Mouse (Mus musculus) neural tube, embryonic 14.5 days (tissue): ENCODE results near the gene Parp11. TPM values are rescaled to one million over a fixed set of nuclear protein-coding genes. Genes with fewer than 3 reads are reported as not detected.

ENCODE experiments used
- ATAC-seq: fragments of 200-750 bp; cut with Nextera tagmentation; 2 replicates; pipeline ENCODE4 v1.8.0; 2017; ENCODE audit warnings: low read depth, mild to moderate bottlenecking, moderate TSS enrichment, moderate library complexity
- H3K27ac ChIP-seq: fragments of 300-500 bp; sonication (generic); 2 replicates; pipeline ENCODE4 v1.5.1; 2014; ENCODE audit warnings: low read depth, mild to moderate bottlenecking, control low read depth, low read length, moderate library complexity, mixed read lengths
- H3K27me3 ChIP-seq: fragments of 300-500 bp; sonication (generic); 2 replicates; pipeline ENCODE4 v1.6.1; 2014; ENCODE audit warnings: low read length; ENCODE audit not compliant: control insufficient read depth, insufficient read depth
- H3K36me3 ChIP-seq: fragments of 300-500 bp; sonication (generic); 2 replicates; pipeline ENCODE4 v1.6.1; 2014; ENCODE audit warnings: low read length, mixed read lengths; ENCODE audit not compliant: control insufficient read depth, insufficient read depth
- H3K4me1 ChIP-seq: fragments of 300-500 bp; sonication (generic); 2 replicates; pipeline ENCODE4 v1.6.1; 2014; ENCODE audit warnings: low read length; ENCODE audit not compliant: control insufficient read depth, insufficient read depth
- H3K4me2 ChIP-seq: fragments of 300-500 bp; sonication (generic); 2 replicates; pipeline ENCODE4 v1.6.1; 2014; ENCODE audit warnings: mild to moderate bottlenecking, low read depth, low read length, control low read depth
- H3K4me3 ChIP-seq: fragments of 300-500 bp; sonication (generic); 2 replicates; pipeline ENCODE4 v1.5.1; 2014; ENCODE audit warnings: low read depth, low read length, control low read depth, mixed read lengths
- H3K9ac ChIP-seq: fragments of 300-500 bp; sonication (generic); replicated peaks from 2 replicates; pipeline ENCODE4 v1.6.1; 2014; ENCODE audit warnings: low read depth, mild to moderate bottlenecking, control low read depth, low read length, mixed read lengths
- H3K9me3 ChIP-seq: fragments of 300-500 bp; sonication (generic); 2 replicates; pipeline ENCODE4 v1.6.1; 2016; ENCODE audit warnings: low read length; ENCODE audit not compliant: control insufficient read depth
- WGBS: fragments of 180-500 bp; shearing (Covaris S2); extraction: QIAGEN DNeasy Blood & Tissue Kit; methylation state at CpG from one replicate; pipeline ENCODE4 v1.1.7; 2014; 5-methylcytosine and 5-hydroxymethylcytosine counted together
- polyA plus RNA-seq: library from polyadenylated mRNA; unstranded; fragments of >200 nt; fragmentation: Nextera tagmentation; extraction: Ambion mirVana; gene quantifications from 2 replicates; pipeline ENCODE4 v1.2.1, GENCODE M21; 2014

The Parp11 gene
- polyA plus RNA-seq, 1 experiment from 2014 or later, result 90.8 TPM

DNA sequence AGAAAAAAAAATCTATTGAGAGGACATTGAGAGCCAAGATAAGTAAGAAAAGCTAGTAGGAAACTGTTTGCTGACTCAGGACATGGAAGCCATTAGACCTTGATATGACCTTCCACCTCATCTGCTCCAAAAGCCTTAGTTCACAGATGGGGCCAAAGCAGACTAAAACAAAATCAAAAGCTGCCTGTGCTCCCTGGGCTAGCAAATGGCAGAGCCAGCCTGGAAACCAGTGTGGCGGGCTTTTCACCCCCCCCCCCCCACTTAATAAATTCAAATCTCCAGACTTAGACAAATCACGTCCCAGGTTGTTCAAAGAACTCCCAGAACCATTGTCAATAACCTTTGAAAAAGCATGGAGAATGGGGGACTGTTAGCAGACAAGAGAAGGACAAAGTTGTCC lies 2.7 kb upstream of the Parp11 start:
- 0 out of 2 replicates have a peak, but pooled peaks cover 2% of the 10 kb centered on the region for H3K4me1 ChIP-seq
- H3K27ac ChIP-seq, result no peak overlapping the region
- no peak overlapping the region for H3K4me3 ChIP-seq
- H3K4me2 ChIP-seq, result no peak overlapping the region
- WGBS, result 22% methylated on average over 2 of the region's 2 CpGs
- ATAC-seq, result no peak
- H3K27me3 ChIP-seq, result no peaks in the 10 kb centered on the region
- H3K9me3 ChIP-seq, result no peaks in the 10 kb centered on the region
- H3K9ac ChIP-seq, result no peak overlapping the region
- no peaks in the 10 kb centered on the region for H3K36me3 ChIP-seq

DNA sequence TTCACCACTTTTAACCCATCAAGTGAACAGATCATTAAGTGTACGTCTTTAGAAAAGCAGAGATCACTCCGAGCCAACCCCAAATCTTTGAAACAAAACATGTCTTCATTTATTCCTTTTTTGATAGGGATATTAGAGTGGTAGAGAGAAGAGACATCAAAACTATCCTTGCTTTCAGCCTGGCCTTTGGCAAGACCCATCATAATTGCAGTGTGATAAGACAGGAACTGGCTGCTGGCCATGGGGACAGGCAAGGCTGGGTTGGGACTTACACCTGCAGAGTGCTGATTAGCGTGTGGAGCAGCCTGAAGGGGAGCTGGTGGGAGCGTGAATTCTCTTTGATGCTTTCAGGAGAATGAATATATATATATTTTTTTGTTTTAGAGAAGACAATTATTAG lies 2.2 kb upstream of the Parp11 start:
- Histone ChIP-seq H3K4me1 (0 out of 2 replicates have a peak, but pooled peaks cover 2% of the 10 kb centered on the region), H3K9me3 (no peaks in the 10 kb centered on the region), H3K27ac (no peak overlapping the region), H3K36me3 (no peaks in the 10 kb centered on the region), H3K4me3 (no peak overlapping the region), H3K4me2 (no peak overlapping the region), H3K9ac (no peak overlapping the region), H3K27me3 (no peaks in the 10 kb centered on the region)
- 54% methylated on average over 4 of the region's 4 CpGs for WGBS
- ATAC-seq, result no peak

DNA sequence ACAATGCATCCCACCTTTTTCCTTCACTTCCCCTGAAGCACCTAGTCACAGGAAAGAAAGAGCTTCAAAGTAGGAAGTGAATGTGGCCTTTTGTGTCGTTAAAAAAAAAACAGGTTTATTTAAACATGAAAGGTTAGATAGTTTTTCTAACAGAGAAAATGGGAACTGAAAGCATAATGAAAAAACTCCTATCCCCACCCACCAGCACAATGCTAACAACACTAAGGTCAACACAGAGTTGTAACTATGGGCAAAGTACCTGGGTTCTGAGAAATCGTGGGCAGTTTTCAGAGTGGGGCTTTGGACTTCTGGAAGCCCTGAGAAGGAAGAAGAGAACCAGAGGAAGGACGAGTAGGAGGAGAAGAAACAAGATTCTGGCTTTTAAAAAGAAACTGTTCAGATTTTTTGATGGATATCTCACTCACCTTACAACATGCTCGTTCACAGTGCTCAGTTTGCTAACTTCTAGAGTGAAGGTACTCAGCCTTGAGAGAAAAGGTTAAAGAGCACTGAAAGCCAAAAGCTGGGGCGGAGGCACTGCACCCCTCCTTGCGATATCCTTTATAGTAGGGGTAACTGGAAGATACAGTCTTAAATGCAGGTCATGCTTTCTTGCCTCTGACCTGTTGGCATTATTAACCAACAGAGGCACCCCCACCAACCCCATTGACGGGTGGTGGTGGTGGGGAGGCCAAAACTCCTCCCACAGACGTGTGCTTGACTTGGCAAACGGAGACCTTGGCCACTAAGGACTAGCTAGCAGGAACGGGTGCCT lies 1.2 kb downstream of the Parp11 start:
- peaks cover 5% of the 10 kb centered on the region; the same call in 1 of the 2 replicates for H3K4me1 ChIP-seq
- H3K36me3 ChIP-seq, result no peaks in the 10 kb centered on the region
- H3K9ac ChIP-seq, result no peak overlapping the region
- H3K9me3 ChIP-seq, result no peaks in the 10 kb centered on the region
- no peaks in the 10 kb centered on the region for H3K27me3 ChIP-seq
- no peak overlapping the region for H3K27ac ChIP-seq
- no peak overlapping the region for H3K4me3 ChIP-seq
- H3K4me2 ChIP-seq, result no peak overlapping the region
- WGBS, result 74% methylated on average over 10 of the region's 10 CpGs
- no peak for ATAC-seq

DNA sequence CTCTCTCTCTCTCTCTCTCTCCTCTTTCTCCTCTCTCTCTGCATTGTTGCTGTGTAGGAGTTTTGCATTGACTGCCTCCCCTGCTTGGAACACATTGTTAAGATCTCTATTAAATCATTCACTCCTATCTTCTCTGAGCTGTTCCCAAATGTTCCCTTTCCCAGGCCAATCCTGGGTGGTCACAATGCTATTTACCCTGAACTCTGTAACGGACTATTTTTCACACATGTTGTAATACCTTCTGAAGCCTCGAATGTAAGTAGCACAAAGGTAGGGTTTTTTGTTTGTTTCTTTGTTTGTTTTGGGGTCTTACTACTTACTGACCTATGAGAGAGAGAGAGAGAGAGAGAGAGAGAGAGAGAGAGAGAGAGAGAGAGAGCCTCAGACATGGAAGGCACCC lies 2.2 kb downstream of the Parp11 start:
- no peak overlapping the region for H3K4me3 ChIP-seq
- no peak overlapping the region for H3K27ac ChIP-seq
- 56% methylated on average over 2 of the region's 2 CpGs for WGBS
- H3K9me3 ChIP-seq, result no peaks in the 10 kb centered on the region
- no peaks in the 10 kb centered on the region for H3K27me3 ChIP-seq
- no peak overlapping the region for H3K9ac ChIP-seq
- no peaks in the 10 kb centered on the region for H3K36me3 ChIP-seq
- ATAC-seq, result no peak
- no peak overlapping the region for H3K4me2 ChIP-seq
- H3K4me1 ChIP-seq, result peaks cover 5% of the 10 kb centered on the region; the same call in 1 of the 2 replicates

DNA sequence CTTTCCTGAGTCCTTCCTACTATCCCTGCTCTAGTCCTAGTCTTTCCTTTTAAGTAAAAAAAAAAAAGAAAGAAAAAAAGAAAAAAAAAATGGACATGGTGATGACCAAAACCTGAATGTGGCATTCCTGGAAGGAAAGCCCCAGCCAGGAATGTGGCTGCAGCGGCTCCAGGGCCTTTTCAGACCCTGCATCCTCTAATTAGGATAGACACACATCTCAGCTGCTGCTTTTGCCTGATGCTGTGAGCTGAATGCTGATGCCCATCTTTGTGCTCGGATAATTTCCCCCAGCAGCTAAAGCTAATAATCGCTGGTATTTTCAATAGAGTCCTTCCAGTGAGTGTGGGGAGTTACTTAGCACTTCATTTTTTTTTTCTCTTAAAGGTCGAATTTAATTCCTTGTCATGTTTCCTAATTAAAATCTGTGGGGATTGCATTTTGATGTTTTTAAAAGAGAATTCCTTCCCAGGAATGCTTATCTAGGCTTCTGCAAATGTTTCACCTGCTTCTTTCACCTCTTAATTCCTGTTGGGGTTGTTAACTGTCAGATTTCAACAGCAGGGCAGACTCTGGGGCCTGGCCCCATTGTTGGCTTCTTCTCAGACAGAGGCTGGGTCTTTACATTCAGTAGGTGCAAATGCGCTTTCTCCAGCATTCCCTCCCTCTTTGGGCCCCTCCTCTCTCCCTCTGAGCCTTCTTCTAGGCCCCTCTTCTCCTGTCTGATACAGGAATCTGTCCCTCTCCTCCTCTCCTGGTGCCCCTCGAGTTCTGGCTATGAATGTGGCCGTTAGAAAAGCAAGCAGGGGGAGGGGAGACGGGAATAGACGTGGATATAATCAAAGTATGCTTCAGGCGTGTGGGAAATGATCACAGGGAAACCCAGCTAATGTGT lies 3.1 kb downstream of the Parp11 start:
- ATAC-seq, result no peak
- no peaks in the 10 kb centered on the region for H3K27me3 ChIP-seq
- no peak overlapping the region for H3K4me2 ChIP-seq
- no peak overlapping the region for H3K4me3 ChIP-seq
- WGBS, result 17% methylated on average over 10 of the region's 10 CpGs
- no peak overlapping the region for H3K9ac ChIP-seq
- no peaks in the 10 kb centered on the region for H3K9me3 ChIP-seq
- peak overlapping the region; percentile 58; the same call in 1 of the 2 replicates for H3K27ac ChIP-seq
- H3K4me1 ChIP-seq, result peaks cover 9% of the 10 kb centered on the region; the same call in 1 of the 2 replicates
- H3K36me3 ChIP-seq, result no peaks in the 10 kb centered on the region

DNA sequence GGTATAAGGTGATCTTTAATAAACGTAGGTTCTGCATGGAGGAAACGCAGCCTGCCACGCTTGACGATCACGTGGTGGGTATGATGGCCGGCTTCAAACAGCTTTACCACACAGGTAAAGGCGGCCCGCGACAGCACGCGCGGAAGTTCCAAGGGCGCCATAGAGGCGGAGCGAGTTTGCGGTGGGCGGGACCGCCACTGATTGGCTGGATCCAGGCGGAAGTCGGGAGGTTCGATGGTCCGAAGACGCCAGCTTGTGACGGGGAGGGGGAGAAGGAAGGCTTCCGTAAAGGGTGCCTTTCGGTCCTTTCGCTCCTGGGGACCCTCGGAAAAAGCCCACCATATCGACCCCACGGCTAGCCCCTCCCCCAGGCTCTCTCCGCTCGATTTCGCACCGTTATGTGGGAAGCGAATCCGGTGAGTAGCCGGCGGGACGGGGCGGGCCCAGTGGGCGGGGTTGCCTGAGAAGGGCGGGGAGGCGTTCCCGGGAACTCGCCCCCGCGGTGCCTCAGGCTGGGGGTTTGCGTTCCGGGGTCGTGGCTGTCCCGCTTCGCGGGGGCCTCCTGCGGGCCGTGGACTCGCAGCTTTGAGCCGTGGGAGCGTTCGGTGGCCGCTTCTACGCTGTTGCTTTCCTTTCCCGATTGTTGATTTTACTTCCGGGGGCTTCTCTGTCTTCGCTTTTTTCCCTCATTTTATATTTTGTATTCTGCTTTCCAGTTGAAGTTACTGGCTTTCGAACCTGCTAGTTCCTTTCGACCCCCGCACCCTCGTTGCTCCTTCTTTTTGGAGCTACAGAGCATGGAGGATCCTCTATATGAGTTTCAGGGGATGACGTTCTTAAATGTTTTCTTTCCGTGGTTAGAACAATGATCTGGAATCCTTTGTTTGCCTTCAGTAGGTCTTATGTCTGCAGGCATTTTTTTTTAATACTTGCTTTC lies 7.0 kb downstream of the Parp11 start:
- under 1% methylated on average over 70 of the region's 70 CpGs for WGBS
- peak overlapping the region; percentile 94 for H3K27ac ChIP-seq

DNA sequence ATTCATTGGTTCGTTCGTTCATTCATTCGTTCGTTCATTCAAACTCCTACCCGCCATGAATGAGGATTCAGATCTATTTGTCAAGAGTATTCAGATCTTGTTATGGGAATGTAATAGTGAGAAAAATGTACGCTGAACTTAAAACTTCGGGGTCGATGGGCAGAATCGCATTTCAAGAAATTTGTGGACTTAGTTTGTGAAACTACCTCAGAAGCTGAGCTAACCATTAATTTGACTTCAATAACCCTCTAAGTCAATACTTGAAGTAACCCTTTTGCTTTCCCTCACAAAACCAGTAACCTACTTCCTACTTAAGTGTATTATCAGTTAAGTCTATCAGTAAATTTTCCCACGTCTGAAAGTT lies 7.7 kb downstream of the Parp11 start:
- H3K27me3 ChIP-seq, result no peaks in the 10 kb centered on the region
- H3K4me1 ChIP-seq, result peaks cover 14% of the 10 kb centered on the region; the same call in 1 of the 2 replicates
- peak overlapping the region; percentile 59 for H3K4me3 ChIP-seq
- WGBS, result 44% methylated on average over 10 of the region's 10 CpGs
- peak overlapping the region; percentile 94; the same call in 1 of the 2 replicates for H3K27ac ChIP-seq
- peak overlapping the region; percentile 72 for H3K9ac ChIP-seq
- H3K36me3 ChIP-seq, result no peaks in the 10 kb centered on the region
- no peak for ATAC-seq
- peak overlapping the region; percentile 64 for H3K4me2 ChIP-seq
- no peaks in the 10 kb centered on the region for H3K9me3 ChIP-seq

More for the DNA sequence above, 7.0 kb downstream of the Parp11 start:
- no peaks in the 10 kb centered on the region for H3K27me3 ChIP-seq
- no peaks in the 10 kb centered on the region for H3K36me3 ChIP-seq
- H3K4me1 ChIP-seq, result peaks cover 14% of the 10 kb centered on the region; the same call in 1 of the 2 replicates
- H3K4me2 ChIP-seq, result peak overlapping the region; percentile 64
- H3K9ac ChIP-seq, result peak overlapping the region; percentile 72
- peak overlapping the region; percentile 59 for H3K4me3 ChIP-seq
- no peaks in the 10 kb centered on the region for H3K9me3 ChIP-seq
- ATAC-seq, result peak; percentile 99

DNA sequence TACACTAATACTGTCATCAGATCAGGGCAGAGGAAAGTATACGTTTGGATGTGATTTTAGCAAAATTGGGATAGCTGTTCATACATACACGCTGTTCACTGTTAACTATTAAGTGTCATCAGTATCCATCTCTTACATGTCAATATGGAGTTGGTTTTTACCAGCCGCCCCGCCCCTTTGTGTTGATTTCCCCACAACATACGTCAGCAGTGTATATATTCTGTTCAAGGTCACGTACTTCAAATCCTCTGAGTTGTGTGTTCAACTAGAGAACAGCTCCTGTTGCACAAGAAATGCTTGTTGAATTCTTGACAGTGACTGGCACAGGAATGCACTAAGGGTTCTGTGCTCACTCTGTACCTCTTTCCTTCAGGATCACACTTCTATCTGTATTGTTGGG lies 8.2 kb downstream of the Parp11 start:
- Histone ChIP-seq H3K9ac (no peak overlapping the region), H3K4me2 (peak overlapping the region; percentile 64), H3K36me3 (no peaks in the 10 kb centered on the region), H3K27ac (no peak overlapping the region), H3K9me3 (no peaks in the 10 kb centered on the region), H3K4me1 (peaks cover 13% of the 10 kb centered on the region; the same call in 1 of the 2 replicates), H3K27me3 (no peaks in the 10 kb centered on the region), H3K4me3 (peak overlapping the region; percentile 59)
- WGBS, result 82% methylated on average over 6 of the region's 6 CpGs
- no peak for ATAC-seq
